Mouse (Mus musculus) c-Kit-positive CD71-positive TER-119-negative erythroid progenitor cells, embryonic 14.5 days (primary cell): ENCODE results near the gene Gm21973.

Experiments
- DNase-seq: peaks from one replicate; pipeline ENCODE4 v3.0.0-alpha.2; 2013; ENCODE audit warnings: low read depth

The Gm21973 gene

DNA sequence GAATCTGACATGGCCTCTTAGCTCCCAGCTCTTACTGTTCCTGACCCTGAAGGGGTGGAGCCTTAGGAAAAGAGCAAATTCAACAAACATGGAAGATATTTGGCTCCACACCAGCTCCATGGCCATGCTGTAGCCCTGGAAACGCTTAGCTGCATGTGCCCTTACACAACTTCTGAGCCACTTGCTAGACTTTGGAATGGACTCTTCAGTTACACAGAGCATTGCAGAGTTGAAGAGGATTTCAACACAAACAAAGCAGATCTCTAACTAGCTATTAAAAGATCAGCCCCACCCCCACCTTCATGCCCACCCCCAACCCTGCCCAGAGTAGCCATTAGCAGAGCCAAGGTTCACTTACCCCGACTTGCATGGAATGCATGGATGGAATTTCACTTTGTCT, 74.6 kb downstream of the Gm21973 start:
- no peak for DNase-seq

DNA sequence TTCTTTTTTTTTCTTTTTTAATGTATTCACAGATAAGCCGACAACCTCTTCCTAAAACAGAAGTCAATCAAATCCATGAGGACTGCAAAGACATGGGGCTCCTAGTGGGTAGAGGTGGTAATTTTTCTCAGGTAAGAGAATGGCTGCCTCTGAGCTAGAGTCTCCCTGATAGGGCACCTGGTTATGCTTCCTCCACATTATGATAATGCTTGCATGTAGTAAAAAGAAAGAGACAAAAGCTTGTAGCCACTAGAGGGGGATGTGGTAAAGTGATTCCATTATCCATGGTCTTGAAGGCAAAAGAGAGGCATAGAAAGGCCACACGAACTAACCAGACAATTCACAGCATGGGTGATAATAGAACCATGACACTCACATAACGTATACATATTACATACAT, 75.2 kb downstream of the Gm21973 start:
- peak; percentile 6 for DNase-seq

- DNase-seq, result no peak
Observed at GRCm38 (mm10) chr15:10409842-10410241, 84.7 kb downstream of the Gm21973 start.

DNA sequence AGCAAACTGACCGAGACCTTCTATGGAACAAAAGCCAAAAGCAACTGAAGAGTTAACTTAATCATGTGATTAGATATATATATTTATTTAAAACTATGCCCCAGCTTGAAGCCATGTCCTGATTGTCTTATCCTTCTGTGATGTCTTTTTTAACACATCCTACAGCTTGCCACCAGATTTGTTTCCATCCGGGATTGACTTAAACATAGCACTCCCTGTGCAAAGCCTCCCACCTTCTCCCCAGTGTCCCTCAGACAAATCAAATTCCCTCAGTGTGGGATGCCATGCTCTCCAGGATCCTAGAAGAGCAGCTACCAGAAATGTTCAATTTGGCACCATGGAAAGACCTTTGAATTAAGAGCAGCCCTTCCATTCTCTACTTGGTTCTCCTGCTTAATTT, 85.7 kb downstream of the Gm21973 start:
- DNase-seq, result no peak

DNA sequence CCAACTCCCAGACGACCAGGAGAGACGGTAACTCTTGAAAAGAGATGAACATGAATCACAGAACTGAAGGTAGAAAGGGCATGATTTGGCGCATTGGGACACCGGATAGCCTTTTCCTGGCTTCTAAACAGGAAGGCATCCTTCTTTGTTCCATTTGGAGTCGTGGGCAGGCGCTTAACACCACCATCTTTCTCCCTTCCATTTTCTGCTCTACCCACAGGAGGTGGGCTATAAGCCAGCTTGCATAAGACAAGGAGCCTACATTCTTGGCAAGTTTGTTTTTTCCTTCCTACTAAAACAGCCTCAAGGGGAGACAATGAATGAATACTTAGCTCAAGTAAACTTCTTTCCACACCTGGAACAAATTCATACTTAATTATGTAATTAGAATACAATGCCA, 88.5 kb downstream of the Gm21973 start:
- DNase-seq, result no peak

- DNase-seq, result no peak
Observed at GRCm38 (mm10) chr15:10421138-10421784, 96.1 kb downstream of the Gm21973 start.

- DNase-seq, result no peak
Observed at GRCm38 (mm10) chr15:10421785-10422144, 96.6 kb downstream of the Gm21973 start.
